Mouse (Mus musculus): ENCODE measurements around the gene Lpin3.

The Lpin3 gene

DNA sequence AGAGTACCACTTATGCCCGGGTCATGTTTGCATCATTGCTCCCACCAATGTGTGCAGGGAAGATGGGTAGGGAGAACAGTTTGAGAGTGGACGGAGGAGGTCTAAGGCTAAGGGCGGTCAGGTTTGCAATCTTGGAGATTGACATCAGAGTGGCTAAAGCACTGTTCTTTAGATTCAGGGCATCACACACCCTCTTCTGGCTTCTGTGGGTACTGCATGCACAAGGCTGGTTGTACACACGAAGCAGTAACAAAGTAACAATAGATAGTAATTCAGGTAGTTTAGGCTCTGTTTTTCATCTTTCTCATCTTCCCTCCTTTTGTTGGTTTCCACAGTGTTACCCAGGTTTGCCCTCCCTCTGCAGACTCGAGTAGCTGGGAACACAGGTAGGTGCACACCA, 50.9 kb downstream of the Lpin3 start:
- TF ChIP-seq POU5F1 (IDR thresholded peaks at IDR 0.05; ENCODE audit: borderline replicate concordance, low read length) (no peak), NANOG (IDR thresholded peaks at IDR 0.05; ENCODE audit: borderline replicate concordance, low read length) (no peak), CTCF (conservative IDR thresholded peaks at IDR 0.05; ENCODE audit: low read length) (peak; percentile 80)
- H3K36me3 ChIP-seq (ENCODE audit: insufficient read depth, low read length): no peaks in the 10 kb centered on the region
- H3K4me1 ChIP-seq (replicated peaks; ENCODE audit: low read depth, low read length): no peaks in the 10 kb centered on the region
- H3K27me3 ChIP-seq (ENCODE audit: insufficient read depth, low read length): 0 out of 2 replicates have a peak, but pooled peaks cover 6% of the 10 kb centered on the region
- no peak overlapping the region for H3K4me3 ChIP-seq (replicated peaks; ENCODE audit: low read length)
- H3K9me3 ChIP-seq (ENCODE audit: low read length): no peaks in the 10 kb centered on the region

GRCm38 (mm10) chr2:160932325-160932724, 51.9 kb downstream of the Lpin3 start:
- H3K36me3 ChIP-seq (ENCODE audit: insufficient read depth, low read length): no peaks in the 10 kb centered on the region
- TF ChIP-seq CTCF (conservative IDR thresholded peaks at IDR 0.05; ENCODE audit: low read length): no peak
- no peak for TF ChIP-seq POU5F1 (IDR thresholded peaks at IDR 0.05; ENCODE audit: borderline replicate concordance, low read length)
- TF ChIP-seq NANOG (IDR thresholded peaks at IDR 0.05; ENCODE audit: borderline replicate concordance, low read length): no peak
- peaks cover 5% of the 10 kb centered on the region for H3K9me3 ChIP-seq (ENCODE audit: low read length)

DNA sequence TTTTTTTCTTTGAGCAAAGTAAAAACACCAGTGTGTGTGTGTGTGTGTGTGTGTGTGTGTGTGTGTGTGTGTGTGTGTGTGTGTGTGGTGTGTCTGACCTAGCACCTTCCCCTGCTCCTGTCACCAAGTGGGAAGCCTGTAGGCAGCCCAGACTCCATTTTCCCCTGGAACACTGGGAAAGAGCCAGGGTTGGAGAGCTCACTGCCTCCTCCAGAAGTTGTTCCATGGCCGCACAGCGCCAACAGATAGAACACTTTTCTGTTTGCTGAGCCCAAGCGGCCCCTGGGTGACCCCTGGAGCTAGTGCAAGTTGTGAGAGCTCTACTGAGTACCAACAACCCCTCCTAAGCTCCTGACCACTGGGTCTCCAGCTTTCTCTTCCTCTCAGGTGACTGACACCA, 52.5 kb downstream of the Lpin3 start:
- Histone ChIP-seq H3K9me3 (ENCODE audit: low read length) (peaks cover 7% of the 10 kb centered on the region), H3K36me3 (ENCODE audit: insufficient read depth, low read length) (no peaks in the 10 kb centered on the region)
- no peak for TF ChIP-seq NANOG (IDR thresholded peaks at IDR 0.05; ENCODE audit: borderline replicate concordance, low read length)
- no peak for TF ChIP-seq CTCF (conservative IDR thresholded peaks at IDR 0.05; ENCODE audit: low read length)
- no peak for TF ChIP-seq POU5F1 (IDR thresholded peaks at IDR 0.05; ENCODE audit: borderline replicate concordance, low read length)

More at GRCm38 (mm10) chr2:160932325-160932724, 51.9 kb downstream of the Lpin3 start:
- no peak overlapping the region for H3K4me3 ChIP-seq (replicated peaks; ENCODE audit: low read length)
- H3K4me1 ChIP-seq (replicated peaks; ENCODE audit: low read depth, low read length): no peaks in the 10 kb centered on the region
- H3K27me3 ChIP-seq (ENCODE audit: insufficient read depth, low read length): 0 out of 2 replicates have a peak, but pooled peaks cover 6% of the 10 kb centered on the region

GRCm38 (mm10) chr2:160933890-160934289, 53.4 kb downstream of the Lpin3 start:
- Histone ChIP-seq H3K9me3 (ENCODE audit: low read length) (peaks cover 12% of the 10 kb centered on the region), H3K4me1 (replicated peaks; ENCODE audit: low read depth, low read length) (no peaks in the 10 kb centered on the region), H3K4me3 (replicated peaks; ENCODE audit: low read length) (no peak overlapping the region), H3K27me3 (ENCODE audit: insufficient read depth, low read length) (0 out of 2 replicates have a peak, but pooled peaks cover 6% of the 10 kb centered on the region), H3K36me3 (ENCODE audit: insufficient read depth, low read length) (no peaks in the 10 kb centered on the region)
- no peak for TF ChIP-seq NANOG (IDR thresholded peaks at IDR 0.05; ENCODE audit: borderline replicate concordance, low read length)
- peak; percentile 54 for TF ChIP-seq CTCF (conservative IDR thresholded peaks at IDR 0.05; ENCODE audit: low read length)

More for the DNA sequence above, 52.5 kb downstream of the Lpin3 start:
- no peaks in the 10 kb centered on the region for H3K4me1 ChIP-seq (replicated peaks; ENCODE audit: low read depth, low read length)
- H3K27me3 ChIP-seq (ENCODE audit: insufficient read depth, low read length): 0 out of 2 replicates have a peak, but pooled peaks cover 6% of the 10 kb centered on the region
- H3K4me3 ChIP-seq (replicated peaks; ENCODE audit: low read length): no peak overlapping the region

GRCm38 (mm10) chr2:160934451-160934850, 54.0 kb downstream of the Lpin3 start:
- Histone ChIP-seq H3K4me1 (replicated peaks; ENCODE audit: low read depth, low read length) (no peaks in the 10 kb centered on the region), H3K4me3 (replicated peaks; ENCODE audit: low read length) (no peak overlapping the region), H3K36me3 (ENCODE audit: insufficient read depth, low read length) (no peaks in the 10 kb centered on the region), H3K9me3 (ENCODE audit: low read length) (peaks cover 12% of the 10 kb centered on the region), H3K27me3 (ENCODE audit: insufficient read depth, low read length) (0 out of 2 replicates have a peak, but pooled peaks cover 6% of the 10 kb centered on the region)
- no peak for TF ChIP-seq NANOG (IDR thresholded peaks at IDR 0.05; ENCODE audit: borderline replicate concordance, low read length)

GRCm38 (mm10) chr2:160940930-160941709, 60.6 kb downstream of the Lpin3 start:
- Histone ChIP-seq H3K9me3 (ENCODE audit: low read length) (peaks cover 12% of the 10 kb centered on the region), H3K36me3 (ENCODE audit: insufficient read depth, low read length) (peaks cover 8% of the 10 kb centered on the region; the same call in 1 of the 2 replicates), H3K27me3 (ENCODE audit: insufficient read depth, low read length) (0 out of 2 replicates have a peak, but pooled peaks cover 5% of the 10 kb centered on the region), H3K4me1 (replicated peaks; ENCODE audit: low read depth, low read length) (no peaks in the 10 kb centered on the region; the same call in 1 of the 2 replicates), H3K4me3 (replicated peaks; ENCODE audit: low read length) (no peak overlapping the region)
- TF ChIP-seq POU5F1 (IDR thresholded peaks at IDR 0.05; ENCODE audit: borderline replicate concordance, low read length): no peak
- TF ChIP-seq NANOG (IDR thresholded peaks at IDR 0.05; ENCODE audit: borderline replicate concordance, low read length): no peak
- TF ChIP-seq CTCF (conservative IDR thresholded peaks at IDR 0.05; ENCODE audit: low read length): no peak

DNA sequence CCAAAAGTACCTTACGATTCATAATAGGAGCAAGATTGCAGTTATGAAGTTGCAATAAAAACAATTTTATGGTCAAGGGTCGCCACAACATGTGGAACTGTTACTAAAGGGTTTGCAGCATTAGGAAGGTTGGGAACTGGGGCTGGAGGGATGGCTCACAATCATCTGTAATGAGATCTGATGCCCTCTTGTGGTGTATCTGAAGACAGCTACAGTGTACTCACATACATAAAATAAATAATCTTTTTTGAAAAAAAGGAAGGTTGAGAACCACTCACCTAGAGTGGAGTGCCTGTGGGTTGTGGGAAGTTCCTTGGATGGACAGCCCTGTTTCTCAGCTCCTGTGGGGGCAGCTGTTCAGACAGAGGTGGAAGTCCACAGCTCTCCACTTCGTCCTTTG, 62.0 kb downstream of the Lpin3 start:
- H3K36me3 ChIP-seq (ENCODE audit: insufficient read depth, low read length): peaks cover 19% of the 10 kb centered on the region
- H3K4me3 ChIP-seq (replicated peaks; ENCODE audit: low read length): no peak overlapping the region
- H3K9me3 ChIP-seq (ENCODE audit: low read length): peaks cover 6% of the 10 kb centered on the region
- H3K27me3 ChIP-seq (ENCODE audit: insufficient read depth, low read length): 0 out of 2 replicates have a peak, but pooled peaks cover 3% of the 10 kb centered on the region
- TF ChIP-seq CTCF (conservative IDR thresholded peaks at IDR 0.05; ENCODE audit: low read length) (peak; percentile 39), NANOG (IDR thresholded peaks at IDR 0.05; ENCODE audit: borderline replicate concordance, low read length) (no peak)
- H3K4me1 ChIP-seq (replicated peaks; ENCODE audit: low read depth, low read length): no peaks in the 10 kb centered on the region; the same call in 1 of the 2 replicates

DNA sequence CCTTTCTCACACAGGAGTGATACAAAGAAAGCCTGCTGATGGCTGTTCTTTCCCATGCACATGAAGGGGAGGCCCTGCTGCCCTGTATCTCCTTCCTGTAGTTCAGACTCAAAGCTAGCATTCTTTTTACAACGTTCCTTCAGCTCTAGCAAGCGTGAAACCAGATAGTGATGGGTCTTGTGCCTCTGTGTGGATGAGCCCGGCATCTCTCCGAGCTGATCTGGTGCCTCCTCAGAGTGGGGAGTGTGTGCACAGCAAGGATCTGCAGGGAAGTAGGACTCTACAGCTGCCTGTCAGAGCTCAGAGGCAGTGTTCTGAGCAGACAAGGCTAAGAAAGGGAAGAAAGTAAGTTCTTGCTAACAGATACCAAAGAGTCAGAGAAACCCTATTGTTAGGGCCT, 71.1 kb downstream of the Lpin3 start:
- Histone ChIP-seq H3K9me3 (ENCODE audit: low read length) (no peaks in the 10 kb centered on the region), H3K36me3 (ENCODE audit: insufficient read depth, low read length) (peaks cover 94% of the 10 kb centered on the region), H3K4me1 (replicated peaks; ENCODE audit: low read depth, low read length) (peaks cover 9% of the 10 kb centered on the region; the same call in 1 of the 2 replicates), H3K27me3 (ENCODE audit: insufficient read depth, low read length) (no peaks in the 10 kb centered on the region), H3K4me3 (replicated peaks; ENCODE audit: low read length) (no peak overlapping the region)
- TF ChIP-seq NANOG (IDR thresholded peaks at IDR 0.05; ENCODE audit: borderline replicate concordance, low read length) (no peak), POU5F1 (IDR thresholded peaks at IDR 0.05; ENCODE audit: borderline replicate concordance, low read length) (no peak), CTCF (conservative IDR thresholded peaks at IDR 0.05; ENCODE audit: low read length) (no peak)

Data from E14TG2a.4 (cell line).